11 mouse cellular contexts compared by ENCODE assay signal in the genomic region with DNA sequence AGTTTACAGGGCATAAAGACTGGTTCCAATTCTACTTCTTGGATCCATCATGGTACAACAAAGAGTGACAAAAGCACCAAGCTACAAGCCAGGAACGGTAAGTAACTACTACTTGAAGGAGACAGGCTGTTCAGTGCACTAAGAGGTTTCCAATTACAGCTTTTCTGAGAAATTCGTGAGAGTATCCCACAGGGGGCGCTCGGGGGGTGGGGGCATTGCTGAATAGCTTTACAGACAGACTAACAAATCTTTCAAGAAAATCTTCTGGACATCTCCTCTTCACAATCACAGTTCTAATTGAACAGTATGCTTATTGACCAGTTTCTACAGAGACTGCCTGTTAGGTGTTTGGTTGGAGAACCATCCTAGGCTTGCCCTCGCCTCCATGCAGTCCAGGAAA. TPM values are rescaled to one million over a fixed set of nuclear protein-coding genes. Genes with fewer than 3 reads are reported as not detected.
A peak's percentile ranks its signal among the peaks of the same experiment; 100 is the strongest.
DNase-seq lines count a peak whose midpoint lies in the region; ATAC-seq and TF ChIP-seq lines count a peak whose summit lies in the region.
"Had no signal": no experiment of that assay in that cellular context is flagged by ENCODE, and none has a peak within 500 bp of the region (broad histone marks: within the 10 kb centered on the region; RNA-seq: fewer than 3 reads in every experiment).

No protein-coding gene starts in this region.

- peaks cover 43% of the 10 kb centered on the region for H3K4me1 ChIP-seq in heart, embryonic 16.5 days (ENCODE audit: control insufficient read depth, insufficient read depth, low read length)
- H3K4me1 ChIP-seq in lung, embryonic 16.5 days (replicated peaks; ENCODE audit: control insufficient read depth, insufficient read depth, low read length) = peaks cover 15% of the 10 kb centered on the region
- H3K4me1 ChIP-seq in ES-E14 (ENCODE audit: control insufficient read depth in 2 of 2, insufficient read depth in 2 of 2, low read length in 2 of 2, poor library complexity in 1 of 2) = peaks cover 4 to 21% of the 10 kb centered on the region in 2 experiments
- peaks cover 13% of the 10 kb centered on the region for H3K4me1 ChIP-seq in midbrain, embryonic 11.5 days (ENCODE audit: control insufficient read depth, insufficient read depth, low read length)

- H3K4me3 ChIP-seq in heart, embryonic 16.5 days (ENCODE audit: low read length) = no peak overlapping the region
- no peak overlapping the region for H3K4me3 ChIP-seq in lung, embryonic 16.5 days (ENCODE audit: low read length)
- H3K4me3 ChIP-seq in ES-E14 (ENCODE audit: insufficient read depth in 1 of 2, low read depth in 1 of 2, low read length in 2 of 2, poor library complexity in 1 of 2, severe bottlenecking in 1 of 2) = 0 out of 4 replicates have a peak overlapping the region, but pooled peaks have one; percentile 4 to 31
- no peak overlapping the region for H3K4me3 ChIP-seq in midbrain, embryonic 11.5 days (ENCODE audit: low read depth, low read length)
- H3K4me3 ChIP-seq: liver, embryonic 13.5 days; midbrain, embryonic 10.5 days had no signal

- peak overlapping the region; percentile 100 for H3K27ac ChIP-seq in heart, embryonic 16.5 days (ENCODE audit: low read length)
- peak overlapping the region; percentile 5 for H3K27ac ChIP-seq in lung, embryonic 16.5 days (ENCODE audit: low read length)
- H3K27ac ChIP-seq in ES-E14 (ENCODE audit: insufficient read depth, low read depth, low read length, poor library complexity, severe bottlenecking) = peak overlapping the region; percentile 100
- H3K27ac ChIP-seq in midbrain, embryonic 11.5 days (ENCODE audit: low read depth, low read length) = no peak overlapping the region
- H3K27ac ChIP-seq: hindbrain, postnatal 0 days; liver, embryonic 13.5 days; midbrain, embryonic 10.5 days had no signal

- H3K9ac ChIP-seq in heart, embryonic 16.5 days (ENCODE audit: low read length) = 0 out of 2 replicates have a peak overlapping the region, but pooled peaks have one; percentile 8
- no peak overlapping the region for H3K9ac ChIP-seq in lung, embryonic 16.5 days (ENCODE audit: low read length)
- H3K9ac ChIP-seq in ES-E14 (ENCODE audit: insufficient read depth, low read depth, low read length, poor library complexity, severe bottlenecking) = 0 out of 2 replicates have a peak overlapping the region, but pooled peaks have one; percentile 28
- H3K9ac ChIP-seq in midbrain, embryonic 11.5 days (ENCODE audit: low read length) = no peak overlapping the region
- H3K9ac ChIP-seq: liver, embryonic 13.5 days had no signal

- WGBS in heart, embryonic 16.5 days = 36% methylated on average over 5 of the region's 5 CpGs
- 30% methylated on average over 5 of the region's 5 CpGs for WGBS in lung, embryonic 16.5 days
- 49% methylated on average over 5 of the region's 5 CpGs for WGBS in midbrain, embryonic 11.5 days

- H3K9me3 ChIP-seq in heart, embryonic 16.5 days (replicated peaks; ENCODE audit: control insufficient read depth, low read length) = peaks cover 3% of the 10 kb centered on the region
- no peaks in the 10 kb centered on the region; the same call in 1 of the 2 replicates for H3K9me3 ChIP-seq in lung, embryonic 16.5 days (ENCODE audit: control insufficient read depth, low read length)
- H3K9me3 ChIP-seq in ES-E14 (ENCODE audit: control insufficient read depth, insufficient read depth, low read depth, low read length) = no peaks in the 10 kb centered on the region
- H3K9me3 ChIP-seq in midbrain, embryonic 11.5 days (ENCODE audit: control insufficient read depth, low read length) = no peaks in the 10 kb centered on the region
- H3K9me3 ChIP-seq: liver, embryonic 13.5 days had no signal

- H3K27me3 ChIP-seq in heart, embryonic 16.5 days (ENCODE audit: control insufficient read depth, insufficient read depth, low read length) = no peaks in the 10 kb centered on the region
- no peaks in the 10 kb centered on the region for H3K27me3 ChIP-seq in lung, embryonic 16.5 days (ENCODE audit: control insufficient read depth, insufficient read depth, low read depth, low read length)
- no peaks in the 10 kb centered on the region for H3K27me3 ChIP-seq in midbrain, embryonic 11.5 days (ENCODE audit: control insufficient read depth, insufficient read depth, low read length)
- H3K27me3 ChIP-seq: liver, embryonic 13.5 days had no signal

- DNase-seq in heart, postnatal 25 days (ENCODE audit: low spot score) = no peak
- no peak for DNase-seq in lung, adult 18-20 months
- peak; percentile 68 for DNase-seq in ES-E14 (ENCODE audit: low read depth, low spot score)
- peak; percentile 32 for DNase-seq in induced T-regulatory cell, adult 2 months (ENCODE audit: low read depth)
- no peak for DNase-seq in midbrain, embryonic 11.5 days (ENCODE audit: low spot score, missing footprints)
- no peak for DNase-seq in cerebellum, adult 9-11 months
- DNase-seq: liver, embryonic 13.5 days had no signal

- in situ Hi-C loops in ES-E14 (cut with MboI; ENCODE audit: low sequenced_read_pairs in 2 of 2, unreplicated experiment in 2 of 2) = no loop called here

- ATAC-seq in heart, embryonic 16.5 days (replicated peaks; ENCODE audit: extremely low read depth, insufficient read depth, low FRiP score) = no peak
- no peak for ATAC-seq in lung, embryonic 16.5 days (ENCODE audit: low read depth)
- no peak for ATAC-seq in midbrain, embryonic 11.5 days (ENCODE audit: low FRiP score)
- ATAC-seq: hindbrain, postnatal 0 days had no signal

- H3K4me2 ChIP-seq in heart, embryonic 16.5 days (ENCODE audit: low read depth, low read length) = 0 out of 2 replicates have a peak overlapping the region, but pooled peaks have one; percentile 24
- no peak overlapping the region for H3K4me2 ChIP-seq in lung, embryonic 16.5 days (ENCODE audit: low read depth, low read length)
- H3K4me2 ChIP-seq in midbrain, embryonic 11.5 days = no peak overlapping the region
- H3K4me2 ChIP-seq: liver, embryonic 13.5 days had no signal

- intact Hi-C loops in heart, postnatal 25 days (cut with DNase I) = loop anchor here (5.0 kb wide), 1 partner anchor 214 kb away; a partner anchor contains a TSS

- H3K36me3 ChIP-seq in heart, embryonic 16.5 days (ENCODE audit: control insufficient read depth, insufficient read depth) = peaks cover 6% of the 10 kb centered on the region
- peaks cover 9% of the 10 kb centered on the region for H3K36me3 ChIP-seq in lung, embryonic 16.5 days (ENCODE audit: control insufficient read depth, insufficient read depth, low read length)
- peaks cover 5% of the 10 kb centered on the region; the same call in 1 of the 2 replicates for H3K36me3 ChIP-seq in ES-E14 (ENCODE audit: control insufficient read depth, insufficient read depth, low read length, poor library complexity, severe bottlenecking)
- H3K36me3 ChIP-seq in midbrain, embryonic 11.5 days (ENCODE audit: control insufficient read depth, insufficient read depth, low read length) = no peaks in the 10 kb centered on the region

TF ChIP-seq in ES-E14, 5 proteins besides CTCF, POLR2A, EP300 and RAD21:
- TF ChIP-seq MAFK (IDR thresholded peaks at IDR 0.05; ENCODE audit: insufficient read depth, low read depth, low read length) = no peak
- no peak for TF ChIP-seq ZNF384 (IDR thresholded peaks at IDR 0.05; ENCODE audit: low read depth, low read length)
- TF ChIP-seq CHD2 (IDR thresholded peaks at IDR 0.05; ENCODE audit: low read depth, low read length) = no peak
- no peak for TF ChIP-seq HCFC1 (IDR thresholded peaks at IDR 0.05; ENCODE audit: borderline replicate concordance, insufficient read depth, low read length)
- TF ChIP-seq ZC3H11A (IDR thresholded peaks at IDR 0.05; ENCODE audit: borderline replicate concordance, low read depth, low read length) = no peak
TF ChIP-seq in ES-E14: peak in this region for 0.

RNA-seq across cellular contexts. Expression of a gene that starts 2.3 kb away (rescaled TPM):
- polyA plus RNA-seq in heart, embryonic 16.5 days (2015; fragmentation: Nextera tagmentation; extraction: Ambion mirVana) = 16.0 and 18.4 TPM in 2 replicates
- 10 to 100 TPM; 24.5 to 28.1 TPM for total RNA-seq in heart, postnatal 25 days (2021)
- polyA plus RNA-seq in lung, embryonic 16.5 days (2015; fragmentation: Nextera tagmentation; extraction: Ambion mirVana) = 12.3 and 13.8 TPM in 2 replicates
- total RNA-seq in ES-E14 (2012; rRNA removed) = 120 and 126 TPM in 2 replicates
- 11.7 and 13.0 TPM in 2 replicates for polyA plus RNA-seq in midbrain, embryonic 11.5 days (2014; fragmentation: Nextera tagmentation; extraction: Ambion mirVana)

RNA-seq across cellular contexts. Expression of a gene that starts 27.6 kb away (rescaled TPM):
- 8.2 and 8.3 TPM in 2 replicates for polyA plus RNA-seq in heart, embryonic 16.5 days (2015; fragmentation: Nextera tagmentation; extraction: Ambion mirVana)
- 1 to 10 TPM; 6.6 to 7.8 TPM for total RNA-seq in heart, postnatal 25 days (2021)
- 9.5 and 9.9 TPM in 2 replicates for polyA plus RNA-seq in lung, embryonic 16.5 days (2015; fragmentation: Nextera tagmentation; extraction: Ambion mirVana)
- 11.7 and 24.1 TPM in 2 replicates for total RNA-seq in ES-E14 (2012; rRNA removed)
- polyA plus RNA-seq in midbrain, embryonic 11.5 days (2014; fragmentation: Nextera tagmentation; extraction: Ambion mirVana) = 10.6 and 12.6 TPM in 2 replicates

Comparison
In these comparisons a context has a peak if more than half of its experiments do, and no peak if none do; other contexts are left out.
1. H3K4me3 ChIP-seq: peak in ES-E14 (2 of 2); none in heart, embryonic 16.5 days (single experiment), lung, embryonic 16.5 days (single experiment) and midbrain, embryonic 11.5 days (single experiment).
2. H3K9ac ChIP-seq: peak in heart, embryonic 16.5 days (single experiment) and ES-E14 (single experiment); none in lung, embryonic 16.5 days (single experiment) and midbrain, embryonic 11.5 days (single experiment).
3. DNase-seq: peak in ES-E14 (single experiment) and induced T-regulatory cell, adult 2 months (single experiment); none in heart, postnatal 25 days (single experiment), lung, adult 18-20 months (0 of 2), midbrain, embryonic 11.5 days (single experiment) and cerebellum, adult 9-11 months (single experiment).